Mouse (Mus musculus): ENCODE measurements around the gene A630023A22Rik.

The A630023A22Rik gene

DNA sequence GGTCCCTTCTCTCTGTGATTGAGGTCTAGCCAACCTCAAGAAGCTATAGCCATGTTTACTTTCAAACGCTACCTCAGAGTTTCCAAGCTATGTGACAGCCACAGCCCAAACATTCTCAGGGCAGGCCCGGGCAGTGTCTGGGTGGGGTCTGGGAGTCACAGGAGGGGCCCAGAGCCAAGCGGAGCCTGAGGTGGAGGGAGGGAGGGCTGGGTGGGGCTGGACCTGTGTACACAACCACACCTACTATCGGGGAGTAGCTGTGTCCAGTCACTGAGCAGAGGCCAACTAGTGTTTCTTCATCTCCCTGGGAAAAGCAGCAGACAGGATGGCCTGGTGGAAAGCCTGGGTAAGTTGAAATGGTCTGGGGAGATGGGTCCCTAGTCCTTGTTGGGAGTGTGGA lies 16.8 kb downstream of the A630023A22Rik start, which contains the start of gene Anxa8:
TSS of gene Anxa8 (plus strand) at position 251 of the 400 bp plus-strand sequence.
- DNase-seq, result no peak

DNA sequence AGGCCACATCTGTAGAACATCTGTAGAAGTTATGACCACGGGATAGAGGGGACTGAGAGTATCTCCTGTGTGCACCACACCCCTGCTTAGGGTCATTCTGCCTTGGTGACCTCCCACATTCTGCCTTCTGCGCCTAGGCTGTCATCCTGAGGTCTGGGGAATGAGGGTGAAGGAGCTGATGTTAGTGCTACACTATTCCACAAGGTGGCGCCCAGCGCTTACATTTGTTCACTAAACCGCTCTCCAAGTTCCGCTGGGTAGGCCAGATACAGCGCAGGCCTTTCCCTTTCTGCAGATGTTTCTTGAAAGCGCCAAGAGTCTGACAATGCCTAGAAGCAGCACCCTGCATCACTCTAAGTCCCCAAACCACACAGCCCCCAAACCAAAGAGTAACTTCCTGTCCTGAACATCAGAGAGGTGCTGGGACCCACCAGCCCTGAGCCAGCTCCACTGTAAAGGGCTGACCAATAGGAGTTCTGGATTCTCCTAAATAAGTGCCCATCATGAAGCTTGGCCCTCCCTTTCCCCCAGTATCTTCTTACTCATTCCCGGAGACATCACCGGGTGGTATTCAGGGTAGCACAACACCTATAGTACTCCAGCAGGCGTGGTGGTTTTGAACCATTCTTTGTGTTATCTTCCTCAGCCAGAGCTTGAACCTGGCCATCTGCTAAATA lies 22.1 kb downstream of the A630023A22Rik start:
- DNase-seq, result peak; percentile 31 to 67

DNA sequence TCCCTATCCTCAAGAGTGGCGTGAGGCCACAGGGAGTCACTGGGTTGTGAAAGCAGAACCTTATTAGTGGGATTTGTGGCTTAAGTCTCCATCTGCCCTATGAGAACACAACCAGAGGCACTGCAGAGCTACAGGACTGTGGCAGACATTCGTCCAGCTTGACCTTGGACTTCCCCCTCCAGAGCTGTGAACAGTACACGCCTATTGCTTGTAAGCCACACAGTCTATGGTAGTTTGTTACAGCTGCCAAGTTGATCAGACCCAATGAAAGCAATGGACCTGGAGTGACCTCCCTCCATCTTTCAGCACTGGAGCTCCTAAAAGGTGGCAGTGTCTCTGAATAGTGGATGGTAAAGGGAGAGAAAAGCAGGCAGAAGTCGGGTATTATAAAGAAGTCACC lies 24.3 kb downstream of the A630023A22Rik start:
- DNase-seq, result no peak

DNA sequence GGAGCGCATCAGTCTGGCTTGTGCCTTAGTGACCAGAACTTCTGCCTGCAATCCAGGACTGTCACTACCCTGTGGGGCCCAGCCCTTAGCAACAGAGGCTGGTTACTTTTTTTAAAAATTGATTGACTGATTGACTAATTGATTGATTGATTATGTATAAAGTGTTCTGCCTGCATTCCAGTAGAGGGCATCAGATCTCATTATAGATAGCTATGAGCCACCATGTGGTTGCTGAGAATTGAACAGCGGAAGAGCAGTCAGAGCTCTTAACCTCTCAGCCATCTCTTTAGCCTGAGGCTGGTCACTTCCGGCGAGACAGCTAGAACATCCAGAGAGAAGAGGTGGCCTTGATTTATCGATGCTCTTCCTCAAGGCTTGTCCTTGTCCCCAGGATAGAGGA lies 25.3 kb downstream of the A630023A22Rik start:
- DNase-seq, result no peak

DNA sequence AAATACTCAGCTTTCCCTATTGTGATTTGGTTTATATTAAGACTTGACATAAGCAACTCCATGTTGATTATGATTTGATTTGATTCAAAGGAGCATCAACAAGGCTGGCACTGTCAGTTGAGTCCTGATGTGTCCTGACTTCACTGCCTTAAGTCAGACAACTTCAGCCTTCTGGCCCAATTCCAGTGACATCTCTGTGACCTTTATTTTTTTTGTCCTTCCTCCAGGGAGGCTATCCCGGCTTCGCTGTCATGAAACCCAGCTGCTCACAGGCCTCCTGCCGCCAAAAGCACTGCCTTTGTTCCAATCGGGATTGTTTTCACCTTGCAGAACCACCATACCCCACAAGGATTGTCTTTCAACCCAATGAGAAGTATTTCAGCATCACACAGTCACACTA lies 27.2 kb downstream of the A630023A22Rik start:
- peak; percentile 9 for DNase-seq

DNA sequence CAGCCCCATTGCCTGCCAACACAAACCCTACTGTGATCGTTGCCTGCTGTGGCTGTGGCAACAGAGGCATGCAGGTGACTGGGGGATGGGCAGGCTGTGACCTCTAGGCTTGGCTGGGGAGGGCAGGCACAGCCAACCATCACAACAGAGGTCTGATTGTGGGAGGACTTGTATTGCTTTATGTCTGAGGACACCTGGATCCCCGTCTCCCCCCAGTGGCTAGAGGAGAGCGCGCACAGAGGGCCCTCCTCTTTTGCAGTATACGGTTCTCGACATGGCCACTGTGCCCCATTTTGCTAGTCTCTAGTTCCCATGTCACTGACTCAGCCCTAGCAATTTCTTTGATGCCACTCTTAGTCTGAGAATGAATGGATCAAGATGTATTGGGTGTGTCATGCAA lies 30.9 kb downstream of the A630023A22Rik start:
- no peak for DNase-seq

DNA sequence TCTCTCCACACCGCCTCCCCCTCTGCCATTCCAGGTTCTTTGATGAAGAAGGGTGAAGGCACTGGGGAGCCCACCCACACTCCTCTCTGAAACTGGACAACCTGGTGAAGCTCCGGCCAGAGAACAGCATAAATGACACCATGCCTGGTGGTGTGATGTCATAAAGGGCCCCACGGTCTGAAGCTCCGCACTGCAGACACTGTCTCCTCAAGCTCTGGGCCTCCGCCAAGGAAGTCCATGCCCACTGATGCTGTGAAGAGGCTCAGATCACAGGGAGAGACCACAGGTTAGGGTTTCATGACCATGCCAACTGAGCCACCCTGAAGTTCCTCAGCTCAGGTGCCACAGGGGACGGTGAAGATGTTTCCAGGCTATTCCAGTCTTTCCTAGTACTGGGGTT lies 50.0 kb downstream of the A630023A22Rik start, which contains the start of gene Antxrl:
TSS of gene Antxrl (plus strand) at position 192 of the 400 bp plus-strand sequence.
- DNase-seq, result no peak

DNA sequence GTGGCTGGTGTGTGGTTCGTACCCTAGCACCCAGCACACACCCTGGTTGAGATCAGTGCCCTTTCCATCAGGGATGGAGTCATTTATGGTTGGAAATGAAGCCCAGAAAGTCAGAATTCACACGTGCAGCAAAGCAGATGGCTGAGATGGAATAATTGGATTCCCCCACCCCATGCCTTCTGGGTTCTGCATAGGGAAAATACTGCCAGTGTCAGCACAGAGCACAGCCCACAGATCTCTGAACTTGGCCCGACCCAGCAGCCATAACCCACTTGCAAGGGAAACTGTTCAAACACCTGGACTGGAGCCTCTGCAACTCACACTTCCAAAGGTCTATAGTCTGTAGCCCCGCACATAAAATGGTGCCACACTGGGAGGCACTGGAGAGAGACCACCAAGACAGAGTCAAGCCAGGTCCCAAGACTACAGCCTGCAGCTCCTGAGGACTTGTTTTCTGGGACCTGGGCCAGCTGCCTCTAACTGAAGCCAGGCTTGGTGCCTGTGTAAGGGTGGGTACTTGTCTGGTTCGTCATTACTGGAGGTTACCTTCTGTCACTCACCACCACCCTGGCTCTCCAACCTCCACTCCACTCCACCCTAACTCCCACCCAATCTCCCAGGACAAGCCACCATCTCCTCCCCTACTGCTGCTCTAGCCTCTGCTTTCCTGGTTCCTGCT lies 52.3 kb downstream of the A630023A22Rik start:
- no peak for DNase-seq

DNA sequence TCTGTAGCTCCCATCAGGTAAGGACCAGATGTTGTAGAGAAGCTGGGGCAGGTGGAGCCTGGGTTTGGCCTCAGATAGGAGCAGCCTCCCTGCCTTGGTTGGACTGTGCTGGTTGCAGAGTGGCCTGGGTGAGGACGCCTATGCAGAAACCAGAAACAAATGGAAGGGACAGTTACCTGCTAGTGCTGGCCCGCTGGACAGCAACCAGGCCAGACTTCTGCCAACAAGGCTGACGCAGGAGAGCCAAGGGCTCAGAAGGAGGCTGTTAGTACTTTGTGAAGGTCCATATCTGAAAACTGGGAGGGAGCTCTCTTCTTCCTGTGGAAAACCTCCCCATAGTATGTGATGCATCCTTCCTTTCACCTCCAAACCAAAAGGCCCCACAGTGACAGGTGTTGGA lies 59.2 kb downstream of the A630023A22Rik start:
- no peak for DNase-seq

DNA sequence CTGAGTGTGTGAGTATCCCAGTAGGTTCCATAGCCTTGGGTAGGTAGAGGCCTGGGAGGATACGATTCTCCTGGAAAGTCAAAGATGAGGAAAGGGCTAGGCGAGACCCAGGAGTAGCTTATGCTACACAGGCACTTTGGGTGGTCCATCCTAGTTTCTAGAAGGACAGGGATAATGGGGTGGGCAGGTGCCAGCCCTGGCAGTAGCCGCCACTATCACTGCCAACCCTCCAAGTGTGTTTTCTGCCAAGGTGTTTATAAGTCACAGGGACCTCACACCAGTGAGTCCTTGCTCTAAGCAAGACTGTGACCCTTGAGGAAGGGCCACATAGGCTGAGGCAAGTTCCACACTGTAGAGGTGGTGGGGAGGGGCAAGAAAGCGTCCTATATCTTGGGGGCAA lies 61.3 kb downstream of the A630023A22Rik start:
- no peak for DNase-seq

DNA sequence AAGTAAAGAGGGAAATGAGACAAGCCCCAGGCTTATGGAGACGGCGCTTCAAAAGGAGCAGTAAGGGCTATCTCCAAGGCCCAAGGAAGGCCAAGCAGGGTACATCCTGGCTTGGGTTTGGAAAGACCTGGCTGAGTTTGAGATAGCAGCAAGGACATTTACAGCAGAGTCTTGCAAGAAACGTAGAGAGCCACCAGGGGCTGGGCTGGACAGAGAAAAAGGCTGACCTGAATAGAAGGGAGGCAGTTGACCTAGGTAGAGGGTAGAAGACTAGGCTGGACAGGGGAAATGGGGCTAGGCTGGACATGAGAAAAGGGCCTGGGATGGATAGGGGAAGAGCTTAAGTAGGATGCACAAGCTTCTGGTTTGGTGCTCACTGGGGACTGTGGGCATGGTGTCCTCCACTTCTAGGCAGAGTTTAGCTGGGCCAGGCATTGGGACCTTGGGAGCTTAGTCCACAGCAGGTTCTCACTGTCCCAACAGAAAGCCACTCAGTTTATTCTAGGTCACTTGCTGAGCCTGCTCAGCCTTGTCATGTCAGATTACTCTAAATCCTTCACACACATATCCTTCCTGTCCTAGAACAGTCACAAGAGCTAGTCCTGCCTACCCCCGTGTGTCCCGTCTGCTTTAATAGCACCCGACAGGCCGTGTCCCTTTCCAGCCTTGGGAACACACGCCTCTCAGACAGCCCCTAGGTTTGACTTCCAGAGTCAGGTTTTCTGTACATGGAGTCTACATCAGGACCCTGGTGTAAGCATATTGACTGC lies 68.5 kb downstream of the A630023A22Rik start:
- DNase-seq, result no peak

DNA sequence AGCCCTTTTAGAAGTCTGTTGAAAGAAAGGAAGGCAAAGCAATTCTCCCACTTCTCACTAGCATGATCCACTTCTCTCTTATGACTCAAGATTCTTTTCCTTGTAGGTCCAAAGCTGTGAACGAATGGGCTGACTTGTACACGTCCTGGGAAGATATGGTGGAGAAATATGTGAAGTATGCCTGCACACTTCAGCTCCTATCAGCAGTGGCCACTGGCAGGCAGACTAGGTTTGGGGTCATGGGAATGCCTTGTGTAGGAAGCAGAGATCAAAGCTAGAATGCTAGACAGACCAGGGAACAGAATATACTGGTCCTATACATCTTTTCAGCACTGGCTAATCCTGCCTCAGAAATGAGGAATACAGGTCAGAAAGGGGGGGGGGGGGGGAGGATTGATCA lies 75.8 kb downstream of the A630023A22Rik start:
- DNase-seq, result no peak

DNA sequence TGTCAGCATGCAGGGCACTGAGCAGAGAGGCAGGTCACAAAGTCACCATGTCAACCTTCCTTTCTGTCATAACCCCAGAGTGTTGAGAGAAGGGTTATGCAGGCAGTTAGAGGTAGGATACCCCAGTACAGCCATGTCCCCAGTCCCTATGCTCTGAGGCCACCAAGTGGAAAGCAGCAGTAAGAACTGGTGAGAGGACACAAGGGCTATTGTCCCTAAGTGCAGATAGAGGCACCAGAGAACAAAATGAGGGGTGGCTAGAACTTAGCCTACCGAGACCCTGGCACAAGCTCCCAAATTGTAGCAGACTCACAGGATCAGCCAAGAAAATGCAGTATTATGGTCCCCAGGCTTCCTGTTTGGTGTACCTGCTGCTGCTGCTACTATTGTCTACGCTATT lies 85.6 kb downstream of the A630023A22Rik start:
- no peak for DNase-seq

DNA sequence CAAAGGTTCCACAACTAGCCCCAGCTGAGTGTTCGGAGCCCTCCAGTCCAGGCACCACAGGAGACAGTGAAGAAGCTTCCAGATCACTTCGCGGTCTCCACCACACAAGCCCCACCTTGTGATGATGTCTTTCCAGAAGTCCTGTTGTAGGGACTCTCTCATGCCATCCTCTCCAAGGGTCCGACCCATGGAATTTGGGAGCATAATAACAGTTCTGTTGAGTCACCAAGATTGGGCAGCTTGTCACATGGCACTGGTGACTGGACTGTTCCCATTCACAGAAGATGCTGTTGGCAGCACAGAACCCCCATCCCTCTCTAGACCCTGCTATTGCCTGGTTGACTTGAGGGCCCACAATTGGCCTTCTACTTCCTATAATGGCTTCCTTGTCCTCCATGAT lies 86.2 kb downstream of the A630023A22Rik start, which contains the start of gene Gm5460:
TSS of gene Gm5460 (plus strand) at position 378 of the 400 bp plus-strand sequence.
- DNase-seq, result no peak

DNA sequence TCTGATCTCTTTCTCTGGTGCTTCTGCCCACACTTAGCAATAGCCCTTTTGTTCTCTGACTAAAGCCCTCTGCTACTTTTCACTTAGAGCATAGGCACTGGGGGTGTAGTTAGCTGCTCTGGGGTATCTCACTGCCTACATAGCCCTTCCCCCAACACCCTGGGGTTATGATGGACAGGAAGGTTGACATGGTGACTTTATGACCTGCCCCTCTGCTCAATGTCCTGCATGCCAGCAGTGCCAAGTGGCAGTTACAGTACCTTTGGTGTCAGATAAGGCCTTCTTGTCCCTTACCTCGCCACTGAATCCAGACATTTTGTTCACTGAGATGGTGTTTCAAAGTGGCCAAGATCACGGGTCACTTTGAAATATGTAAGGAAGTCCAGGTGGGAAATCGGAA lies 87.5 kb downstream of the A630023A22Rik start, which contains the start of gene Gm30083:
TSS of gene Gm30083 (minus strand) at position 120 of the 400 bp plus-strand sequence.
- no peak for DNase-seq

DNA sequence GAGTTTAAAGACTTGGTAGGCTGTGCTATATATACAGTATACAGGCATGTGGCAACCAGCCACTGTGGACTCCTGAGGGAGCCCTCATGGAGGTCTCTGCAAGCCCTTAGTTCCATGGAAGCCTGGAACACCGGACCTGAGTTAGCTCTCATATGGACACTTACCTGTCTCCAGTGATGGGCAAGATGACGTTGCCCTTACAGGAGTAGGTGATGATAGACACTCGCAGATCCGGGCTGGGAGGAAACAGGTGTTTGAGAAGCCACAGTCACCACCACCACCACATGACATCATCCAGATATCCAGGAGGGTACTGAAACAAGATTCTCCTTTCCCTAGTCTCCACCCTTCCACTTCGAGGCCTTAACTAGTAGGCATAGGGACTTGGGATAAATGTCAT lies 100.2 kb downstream of the A630023A22Rik start:
- no peak for DNase-seq

DNA sequence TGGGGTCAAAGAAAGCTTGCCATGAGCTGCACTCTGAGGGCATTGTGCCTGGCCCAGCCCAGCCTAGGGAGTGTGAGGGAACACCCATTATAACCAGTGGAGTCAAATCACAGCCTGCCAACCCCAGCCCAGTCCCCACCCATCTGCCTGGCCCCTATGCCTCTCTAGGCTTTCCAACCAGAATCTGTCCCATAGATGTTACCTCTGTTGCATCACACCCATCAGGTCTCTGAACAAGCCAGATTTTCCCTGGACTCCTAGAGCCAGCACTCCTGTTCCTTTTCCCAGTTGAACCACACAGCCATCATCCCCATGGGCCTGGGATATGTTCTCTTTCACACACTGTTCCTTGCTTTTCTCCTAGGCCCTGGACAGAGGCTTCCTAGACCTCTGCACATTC lies 101.1 kb downstream of the A630023A22Rik start:
- no peak for DNase-seq

Data from kidney, adult 8-10 months (tissue).